Mouse (Mus musculus) MEL (cell line): ENCODE results near the gene Sucla2. TPM values are rescaled to one million over a fixed set of nuclear protein-coding genes. Genes with fewer than 3 reads are reported as not detected.
"Not testable (repeated sequence)": the region's sequence is repeated elsewhere in the genome, so short reads cannot be mapped to it uniquely, and the experiment has no call there.

Source experiments
- DNase-seq: peaks from one replicate; pipeline ENCODE4 v3.0.0; 2011; ENCODE audit warnings: low read depth, low spot score
- H3K27ac ChIP-seq: 2 replicates; pipeline ENCODE4 v1.5.1; 2012; ENCODE audit warnings: low read depth, mild to moderate bottlenecking, control low read depth, low read length, moderate library complexity; ENCODE audit not compliant: control insufficient read depth
- H3K27me3 ChIP-seq, 2 experiments: fragments of 150-350 bp in 1 of 2; sonication (generic) in 1 of 2; 2 replicates each; pipeline ENCODE4 v1.6.1; 2012; ENCODE audit warnings: low read length in 2 of 2, mild to moderate bottlenecking in 2 of 2, improper control_type of control experiment in 1 of 2, moderate library complexity in 1 of 2; ENCODE audit not compliant: insufficient read depth in 2 of 2, control insufficient read depth in 1 of 2
- H3K36me3 ChIP-seq, 2 experiments: 2 replicates each; pipeline ENCODE4 v1.6.1; 2012 to 2014; ENCODE audit warnings: low read length in 2 of 2, improper control_type of control experiment in 1 of 2, inconsistent platforms in 1 of 2, mild to moderate bottlenecking in 1 of 2; ENCODE audit not compliant: insufficient read depth in 2 of 2, control insufficient read depth in 1 of 2
- H3K4me1 ChIP-seq, 2 experiments: fragments of 150-350 bp in 1 of 2; sonication (generic) in 1 of 2; 2 replicates each; pipeline ENCODE4 v1.6.1; 2012; ENCODE audit warnings: low read length in 2 of 2, improper control_type of control experiment in 1 of 2, mild to moderate bottlenecking in 1 of 2; ENCODE audit not compliant: insufficient read depth in 2 of 2, control insufficient read depth in 1 of 2
- H3K4me3 ChIP-seq, 2 experiments: fragments of 150-350 bp in 1 of 2; sonication (generic) in 1 of 2; 2 replicates each; pipeline ENCODE4 v1.5.1; 2012; ENCODE audit warnings: low read depth in 2 of 2, low read length in 2 of 2, mild to moderate bottlenecking in 2 of 2, moderate library complexity in 2 of 2, control low read depth in 1 of 2, improper control_type of control experiment in 1 of 2; ENCODE audit not compliant: control insufficient read depth in 1 of 2, insufficient read depth in 1 of 2
- H3K79me2 ChIP-seq: 2 replicates; pipeline ENCODE4 v1.6.1; 2012; ENCODE audit warnings: mild to moderate bottlenecking, low read length, moderate library complexity; ENCODE audit not compliant: control insufficient read depth, poor library complexity, insufficient read depth
- H3K9ac ChIP-seq: 2 replicates; pipeline ENCODE4 v1.6.1; 2012; ENCODE audit warnings: low read depth, mild to moderate bottlenecking, control low read depth, low read length, moderate library complexity; ENCODE audit not compliant: control insufficient read depth, poor library complexity, severe bottlenecking
- H3K9me3 ChIP-seq: fragments of 150-350 bp; sonication (generic); replicated peaks from 2 replicates; pipeline ENCODE4 v1.6.1; 2012; ENCODE audit warnings: mild to moderate bottlenecking, low read length, improper control_type of control experiment, moderate library complexity; ENCODE audit not compliant: insufficient read depth
- CHD2 ChIP-seq: IDR thresholded peaks from 2 replicates; pipeline ENCODE4 v1.6.1; 2011; ENCODE audit warnings: low read length, improper control_type of control experiment
- GATA1 ChIP-seq: IDR thresholded peaks from 2 replicates; pipeline ENCODE4 v1.6.1; 2011; ENCODE audit warnings: low read depth, low read length, improper control_type of control experiment
- HCFC1 ChIP-seq: IDR thresholded peaks from 2 replicates; pipeline ENCODE4 v1.6.1; 2012; ENCODE audit warnings: low read depth, mild to moderate bottlenecking, inconsistent platforms, low read length, improper control_type of control experiment, moderate library complexity
- KAT2A ChIP-seq: conservative IDR thresholded peaks from 2 replicates; pipeline ENCODE4 v1.6.1; 2012; ENCODE audit warnings: low read depth, low read length, improper control_type of control experiment, inconsistent platforms
- NELFE ChIP-seq: IDR thresholded peaks from 2 replicates; pipeline ENCODE4 v1.6.1; 2011; ENCODE audit warnings: low read depth, low read length, improper control_type of control experiment
- NRF1 ChIP-seq: IDR thresholded peaks from 2 replicates; pipeline ENCODE4 v1.6.1; 2014; ENCODE audit warnings: low read depth, mild to moderate bottlenecking, inconsistent platforms, low read length, improper control_type of control experiment, moderate library complexity; ENCODE audit not compliant: poor library complexity, insufficient read depth, severe bottlenecking
- POLR2A ChIP-seq, 2 experiments: IDR thresholded peaks; 2 replicates each; pipeline ENCODE4 v1.6.1; 2011 to 2012; ENCODE audit warnings: low read length in 2 of 2, mild to moderate bottlenecking in 2 of 2, control low read depth in 1 of 2, improper control_type of control experiment in 1 of 2, low read depth in 1 of 2, moderate library complexity in 1 of 2; ENCODE audit not compliant: control insufficient read depth in 1 of 2, insufficient read depth in 1 of 2, poor library complexity in 1 of 2
- POLR2AphosphoS2 ChIP-seq: IDR thresholded peaks from 2 replicates; pipeline ENCODE4 v1.6.1; 2011; ENCODE audit warnings: low read length, improper control_type of control experiment
- RAD21 ChIP-seq: IDR thresholded peaks from 2 replicates; pipeline ENCODE4 v1.6.1; 2011; ENCODE audit warnings: mild to moderate bottlenecking, low read depth, low read length, improper control_type of control experiment
- SIN3A ChIP-seq: IDR thresholded peaks from 2 replicates; pipeline ENCODE4 v1.6.1; 2012; ENCODE audit warnings: low read length, improper control_type of control experiment, inconsistent platforms
- TBP ChIP-seq: IDR thresholded peaks from 2 replicates; pipeline ENCODE4 v1.8.0; 2011; ENCODE audit warnings: low read depth, low read length, improper control_type of control experiment
- TCF12 ChIP-seq: IDR thresholded peaks from 2 replicates; pipeline ENCODE4 v1.6.1; 2014; ENCODE audit warnings: low read depth, mild to moderate bottlenecking, inconsistent platforms, low read length, improper control_type of control experiment, moderate library complexity
- ZMIZ1 ChIP-seq: IDR thresholded peaks from 2 replicates; pipeline ENCODE4 v1.6.1; 2012; ENCODE audit warnings: low read depth, mild to moderate bottlenecking, inconsistent platforms, low read length, improper control_type of control experiment, moderate library complexity
- polyA plus RNA-seq, 2 experiments: library from polyadenylated mRNA; stranded (reverse) in 1 of 2; unstranded in 1 of 2; fragments of >175 nt in 1 of 2; fragments of >200 nt in 1 of 2; gene quantifications; 2 replicates each; pipeline versions ENCODE4 v1.2.1 to v1.2.4; 2012; ENCODE audit warnings: low replicate concordance in 2 of 2, low read depth in 1 of 2; ENCODE audit not compliant: insufficient read length in 2 of 2, insufficient read depth in 1 of 2, missing spikeins in 1 of 2
- total RNA-seq: library from RNA; depleted of rRNA; stranded (reverse); fragments of 300-350 nt; gene quantifications from 2 replicates; pipeline ENCODE4 v1.2.3, GENCODE M21; 2012

Gene Sucla2
- total and polyA plus RNA-seq, 3 experiments = 59.4 to 65.5 (median 61.6) TPM

DNA sequence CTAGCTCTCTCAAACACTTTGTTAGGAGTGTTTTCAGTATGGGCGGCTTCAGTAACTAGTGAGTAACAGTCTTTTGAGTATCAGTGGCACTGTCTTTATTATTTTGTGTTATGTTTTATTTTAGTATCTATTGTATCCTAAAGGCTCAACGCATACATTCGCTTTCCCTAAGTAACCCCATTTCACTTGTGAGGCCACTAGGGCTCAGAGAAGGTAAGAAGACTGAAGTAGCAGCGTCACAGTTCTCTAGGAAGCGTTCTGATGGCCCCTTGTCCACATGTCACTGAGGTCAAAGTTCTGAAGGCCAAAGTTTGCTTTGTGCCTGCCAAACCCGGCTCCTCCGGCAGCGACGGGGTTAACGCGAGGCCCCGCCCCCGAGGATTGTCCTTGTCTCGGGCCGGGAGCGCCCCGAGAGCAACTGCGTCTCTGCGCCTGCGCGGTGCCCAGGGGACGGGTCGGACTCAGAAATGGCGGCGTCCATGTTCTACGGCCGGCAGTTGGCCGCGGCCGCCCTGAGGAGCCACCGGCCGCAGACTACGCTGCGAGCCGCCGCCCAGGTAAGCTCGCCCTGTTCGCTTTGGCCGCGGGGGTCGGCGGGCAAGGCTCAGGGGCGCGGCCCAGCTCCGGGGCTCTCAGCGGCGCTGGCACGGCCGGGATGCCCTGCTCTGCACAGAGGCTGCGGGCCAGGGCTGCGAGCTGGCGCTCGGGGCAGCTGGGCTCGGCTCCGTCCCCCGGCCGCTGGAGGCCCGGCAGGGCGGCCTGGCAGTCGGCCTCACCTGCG, 27.4 kb downstream of the Sucla2 start:
- Histone ChIP-seq H3K4me3 (peak overlapping the region; percentile 88 to 95), H3K79me2 (peaks cover 16% of the 10 kb centered on the region), H3K36me3 (peaks cover 0 to 10% of the 10 kb centered on the region in 2 experiments; a peak in 2 of 4 replicates), H3K4me1 (peaks cover 9 to 17% of the 10 kb centered on the region in 2 experiments), H3K9ac (peak overlapping the region; percentile 90), H3K27me3 (no peaks in the 10 kb centered on the region), H3K27ac (peak overlapping the region; percentile 16; the same call in 1 of the 2 replicates), H3K9me3 (no peaks in the 10 kb centered on the region)
- peak; percentile 92 for DNase-seq
- TF ChIP-seq TCF12 (peak; percentile 38; the same call in 1 of the 2 replicates), NELFE (peak; percentile 88), CHD2 (no peak), SIN3A (peak; percentile 46; the same call in 1 of the 2 replicates), POLR2A (IDR thresholded peaks at IDR 0.05; ENCODE audit: control insufficient read depth in 1 of 2, insufficient read depth in 1 of 2, low read depth in 1 of 2, low read length in 2 of 2, poor library complexity in 1 of 2) (peak; percentile 71 to 84), POLR2AphosphoS2 (peak; percentile 55; the same call in 1 of the 2 replicates), ZMIZ1 (no peak), NRF1 (peak; percentile 88), HCFC1 (peak; percentile 78), TBP (0 out of 2 replicates have a peak, but pooled peaks have one; percentile 32)

DNA sequence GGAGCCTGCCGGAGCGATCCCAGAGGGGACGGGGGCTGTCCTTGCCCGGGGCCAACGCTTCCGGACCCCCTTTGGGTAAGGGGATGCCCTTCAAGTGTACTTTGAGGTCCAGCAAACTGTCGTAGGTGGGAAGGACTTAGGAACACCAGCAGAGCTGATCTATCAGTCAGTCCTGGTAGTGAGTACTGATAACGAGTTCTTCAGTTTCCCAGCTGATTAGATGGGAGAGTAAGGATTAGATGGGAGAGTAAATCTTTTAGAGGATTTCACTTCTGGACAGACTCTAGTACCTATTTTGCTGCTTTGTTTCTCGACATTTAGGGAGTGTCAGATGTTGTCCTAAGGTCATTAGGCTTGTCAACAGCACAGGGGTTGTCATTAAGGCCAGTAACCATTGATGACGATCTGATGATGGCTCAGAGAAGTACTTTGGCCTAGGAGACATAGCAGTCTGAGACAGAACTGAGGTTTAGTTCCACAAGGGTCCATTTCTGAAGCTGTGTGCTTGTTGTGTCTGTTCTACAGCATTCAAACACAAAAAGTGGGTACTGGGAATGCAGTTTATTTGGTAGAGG, 28.1 kb downstream of the Sucla2 start:
- Histone ChIP-seq H3K27me3 (no peaks in the 10 kb centered on the region), H3K36me3 (peaks cover 0 to 10% of the 10 kb centered on the region in 2 experiments; a peak in 2 of 4 replicates), H3K4me3 (peak overlapping the region; percentile 88 to 95), H3K27ac (no peak overlapping the region), H3K9me3 (no peaks in the 10 kb centered on the region), H3K9ac (peak overlapping the region; percentile 90), H3K4me1 (peaks cover 9 to 15% of the 10 kb centered on the region in 2 experiments), H3K79me2 (peaks cover 16% of the 10 kb centered on the region)
- DNase-seq = peak; percentile 32
- TF ChIP-seq KAT2A (no peak), POLR2A (IDR thresholded peaks at IDR 0.05; ENCODE audit: control insufficient read depth in 1 of 2, insufficient read depth in 1 of 2, low read depth in 1 of 2, low read length in 2 of 2, poor library complexity in 1 of 2) (0 out of 4 replicates have a peak, but pooled peaks of 1 of the 2 experiments have one; percentile 2), GATA1 (peak; percentile 67)

DNA sequence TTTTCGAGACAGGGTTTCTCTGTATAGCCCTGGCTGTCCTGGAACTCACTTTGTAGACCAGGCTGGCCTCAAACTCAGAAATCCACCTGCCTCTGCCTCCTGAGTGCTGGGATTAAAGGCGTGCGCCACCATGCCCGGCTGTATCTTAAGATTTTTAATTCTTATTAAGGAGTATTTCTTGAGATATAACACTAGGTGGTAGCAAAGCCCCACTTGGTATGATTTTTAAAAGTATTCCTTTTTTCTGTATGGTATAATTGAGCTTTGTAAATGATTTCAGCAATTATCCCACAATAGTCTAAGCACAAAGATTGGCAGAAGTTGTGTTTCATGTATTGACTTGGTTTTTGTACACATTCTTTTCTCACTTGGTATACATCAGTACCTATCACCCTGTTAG, 44.7 kb downstream of the Sucla2 start:
- H3K9ac ChIP-seq, H3K79me2 ChIP-seq, H3K27ac ChIP-seq, H3K27me3 ChIP-seq, H3K4me3 ChIP-seq, DNase-seq, H3K4me1 ChIP-seq, H3K9me3 ChIP-seq, H3K36me3 ChIP-seq: not testable (repeated sequence)
- peak; percentile 12 for TF ChIP-seq RAD21
